Mouse (Mus musculus) neural tube, embryonic 14.5 days (tissue): ENCODE results near the gene Slc16a8. TPM values are rescaled to one million over a fixed set of nuclear protein-coding genes. Genes with fewer than 3 reads are reported as not detected.

ENCODE experiments used
- ATAC-seq: fragments of 200-750 bp; cut with Nextera tagmentation; 2 replicates; pipeline ENCODE4 v1.8.0; 2017; ENCODE audit warnings: low read depth, mild to moderate bottlenecking, moderate TSS enrichment, moderate library complexity
- H3K27ac ChIP-seq: fragments of 300-500 bp; sonication (generic); 2 replicates; pipeline ENCODE4 v1.5.1; 2014; ENCODE audit warnings: low read depth, mild to moderate bottlenecking, control low read depth, low read length, moderate library complexity, mixed read lengths
- H3K27me3 ChIP-seq: fragments of 300-500 bp; sonication (generic); 2 replicates; pipeline ENCODE4 v1.6.1; 2014; ENCODE audit warnings: low read length; ENCODE audit not compliant: control insufficient read depth, insufficient read depth
- H3K36me3 ChIP-seq: fragments of 300-500 bp; sonication (generic); 2 replicates; pipeline ENCODE4 v1.6.1; 2014; ENCODE audit warnings: low read length, mixed read lengths; ENCODE audit not compliant: control insufficient read depth, insufficient read depth
- H3K4me1 ChIP-seq: fragments of 300-500 bp; sonication (generic); 2 replicates; pipeline ENCODE4 v1.6.1; 2014; ENCODE audit warnings: low read length; ENCODE audit not compliant: control insufficient read depth, insufficient read depth
- H3K4me2 ChIP-seq: fragments of 300-500 bp; sonication (generic); 2 replicates; pipeline ENCODE4 v1.6.1; 2014; ENCODE audit warnings: mild to moderate bottlenecking, low read depth, low read length, control low read depth
- H3K4me3 ChIP-seq: fragments of 300-500 bp; sonication (generic); 2 replicates; pipeline ENCODE4 v1.5.1; 2014; ENCODE audit warnings: low read depth, low read length, control low read depth, mixed read lengths
- H3K9ac ChIP-seq: fragments of 300-500 bp; sonication (generic); replicated peaks from 2 replicates; pipeline ENCODE4 v1.6.1; 2014; ENCODE audit warnings: low read depth, mild to moderate bottlenecking, control low read depth, low read length, mixed read lengths
- H3K9me3 ChIP-seq: fragments of 300-500 bp; sonication (generic); 2 replicates; pipeline ENCODE4 v1.6.1; 2016; ENCODE audit warnings: low read length; ENCODE audit not compliant: control insufficient read depth
- WGBS: fragments of 180-500 bp; shearing (Covaris S2); extraction: QIAGEN DNeasy Blood & Tissue Kit; methylation state at CpG from one replicate; pipeline ENCODE4 v1.1.7; 2014; 5-methylcytosine and 5-hydroxymethylcytosine counted together
- polyA plus RNA-seq: library from polyadenylated mRNA; unstranded; fragments of >200 nt; fragmentation: Nextera tagmentation; extraction: Ambion mirVana; gene quantifications from 2 replicates; pipeline ENCODE4 v1.2.1, GENCODE M21; 2014

The Slc16a8 gene
- polyA plus RNA-seq, 1 experiment from 2014 or later: 0.21 TPM

DNA sequence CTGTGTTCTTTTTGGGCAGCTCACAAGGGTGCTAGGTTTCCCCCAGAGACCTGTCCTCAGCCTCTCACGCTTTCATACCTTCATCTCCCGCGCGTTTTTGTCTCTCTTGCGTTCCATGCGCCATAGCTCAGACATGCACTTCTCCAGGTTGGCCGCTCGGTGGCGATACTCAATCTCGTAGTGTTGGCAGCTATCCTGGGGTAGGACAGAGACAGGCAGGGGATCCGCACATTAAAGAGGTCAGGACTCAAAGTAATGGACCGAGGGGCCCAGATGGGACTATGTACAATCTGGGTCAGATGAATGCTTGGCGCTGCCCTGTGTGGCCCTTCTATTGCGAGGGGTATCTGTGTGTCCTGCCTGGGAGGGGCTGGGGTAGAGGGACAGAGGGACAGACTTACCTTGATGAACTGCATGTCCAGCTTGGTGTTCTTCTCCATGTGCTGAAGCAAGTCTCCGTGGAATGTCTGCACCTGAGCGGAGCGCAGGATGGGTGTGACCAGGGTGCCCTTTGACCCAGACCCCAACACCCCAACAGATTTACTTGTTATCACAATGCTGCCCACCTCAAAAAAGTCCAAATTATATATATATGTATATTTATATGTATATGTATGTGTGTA, 16.7 kb upstream of the Slc16a8 start:
- 0 out of 2 replicates have a peak overlapping the region, but pooled peaks have one; percentile 11 for H3K9ac ChIP-seq
- peak overlapping the region; percentile 31 for H3K4me3 ChIP-seq
- H3K27ac ChIP-seq: no peak overlapping the region
- peaks cover 13% of the 10 kb centered on the region; the same call in 1 of the 2 replicates for H3K4me1 ChIP-seq
- ATAC-seq: 0 out of 2 replicates have a peak, but pooled peaks have one; percentile 44
- no peaks in the 10 kb centered on the region for H3K27me3 ChIP-seq
- H3K4me2 ChIP-seq: peak overlapping the region; percentile 89
- no peaks in the 10 kb centered on the region for H3K36me3 ChIP-seq
- 14% methylated on average over 17 of the region's 17 CpGs for WGBS
- no peaks in the 10 kb centered on the region for H3K9me3 ChIP-seq

DNA sequence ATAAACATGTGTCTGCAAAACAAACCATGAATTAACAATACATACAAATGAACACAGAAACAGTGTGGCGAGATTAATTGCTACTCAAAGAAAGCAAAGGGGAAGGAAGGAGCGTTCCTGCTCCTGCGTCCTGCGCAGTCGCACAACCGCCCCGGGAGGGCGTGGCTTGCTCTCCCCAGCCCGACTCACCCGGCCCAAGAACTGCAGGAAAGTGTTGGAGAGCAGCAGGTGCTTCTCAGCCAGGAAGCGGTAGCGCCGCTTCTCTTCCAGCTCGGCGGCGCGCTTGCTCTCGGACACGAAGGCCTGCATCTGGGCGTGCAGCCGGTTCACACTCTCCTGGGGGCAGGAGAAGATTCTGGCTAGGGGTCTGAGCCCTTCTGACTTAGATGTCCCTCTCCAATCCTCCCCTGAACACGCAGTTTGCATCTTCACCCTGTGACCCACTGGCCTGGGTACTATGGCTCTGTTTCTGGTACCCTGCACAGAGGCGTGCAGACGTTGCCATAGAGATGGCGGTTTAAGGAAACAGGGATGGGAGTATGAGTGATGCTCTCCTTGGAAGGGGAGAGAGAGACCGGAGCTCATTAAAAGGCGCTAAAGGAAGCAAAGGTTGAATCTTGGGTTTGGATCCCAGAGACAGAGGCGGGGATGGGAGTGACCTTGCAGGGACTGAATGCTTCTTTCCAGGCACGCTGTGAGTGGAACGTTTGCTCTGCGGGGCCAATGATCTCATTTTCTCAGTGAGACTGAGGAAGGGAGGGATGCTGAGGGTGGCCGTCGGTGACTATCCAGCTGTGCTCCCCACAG, 16.0 kb upstream of the Slc16a8 start:
- H3K4me3 ChIP-seq: peak overlapping the region; percentile 31
- no peaks in the 10 kb centered on the region for H3K9me3 ChIP-seq
- no peaks in the 10 kb centered on the region for H3K27me3 ChIP-seq
- under 1% methylated on average over 33 of the region's 33 CpGs for WGBS
- ATAC-seq: peak; percentile 73
- H3K36me3 ChIP-seq: no peaks in the 10 kb centered on the region
- H3K27ac ChIP-seq: 0 out of 2 replicates have a peak overlapping the region, but pooled peaks have one; percentile 22
- H3K9ac ChIP-seq: peak overlapping the region; percentile 25
- peaks cover 13% of the 10 kb centered on the region; the same call in 1 of the 2 replicates for H3K4me1 ChIP-seq
- H3K4me2 ChIP-seq: peak overlapping the region; percentile 89

DNA sequence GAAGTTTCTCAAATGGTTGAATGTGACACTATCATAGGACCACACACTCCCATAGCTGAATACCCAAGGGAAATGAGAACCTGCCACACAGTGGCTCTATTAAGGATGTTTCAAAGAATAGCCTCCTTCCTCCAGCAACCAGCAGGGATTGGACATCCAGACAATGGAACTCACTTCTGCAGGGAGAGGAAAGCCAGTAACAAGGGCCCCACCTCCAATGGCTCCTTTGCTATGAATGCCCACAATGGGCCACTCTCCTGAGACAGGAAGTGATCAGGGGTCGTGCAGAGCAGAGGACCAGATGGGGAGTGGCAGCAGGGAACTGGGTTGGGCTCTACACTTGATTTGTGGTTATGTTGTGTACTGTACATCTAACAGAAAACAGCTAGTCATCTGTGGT, 14.0 kb upstream of the Slc16a8 start:
- no peak overlapping the region for H3K4me2 ChIP-seq
- H3K4me3 ChIP-seq: no peak overlapping the region
- WGBS: 35% methylated on average over 1 of the region's 1 CpGs
- H3K9me3 ChIP-seq: no peaks in the 10 kb centered on the region
- H3K4me1 ChIP-seq: peaks cover 13% of the 10 kb centered on the region; the same call in 1 of the 2 replicates
- ATAC-seq: no peak
- H3K27me3 ChIP-seq: no peaks in the 10 kb centered on the region
- H3K36me3 ChIP-seq: no peaks in the 10 kb centered on the region
- no peak overlapping the region for H3K9ac ChIP-seq
- no peak overlapping the region for H3K27ac ChIP-seq

DNA sequence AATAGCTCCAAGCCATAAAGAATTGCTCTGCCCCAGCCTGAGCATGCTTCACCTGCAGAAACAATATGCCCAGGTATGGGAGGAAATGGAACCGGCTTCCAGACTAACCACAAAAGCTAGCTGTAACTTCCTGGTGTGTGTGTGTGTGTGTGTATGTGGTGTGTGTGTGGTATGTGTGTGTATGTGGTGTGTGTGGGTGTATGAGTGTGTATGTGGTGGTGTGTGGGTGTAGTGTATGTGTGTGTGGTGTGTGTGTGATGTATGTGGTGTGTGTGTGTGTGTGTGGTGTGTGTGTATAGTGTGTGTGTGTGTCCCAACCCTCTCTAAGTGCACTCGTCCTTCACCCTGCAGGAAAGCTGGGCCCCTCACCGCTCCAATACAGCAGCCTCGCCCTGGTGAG, 10.8 kb upstream of the Slc16a8 start:
- Histone ChIP-seq H3K4me1 (peaks cover 13% of the 10 kb centered on the region), H3K4me2 (no peak overlapping the region), H3K9me3 (no peaks in the 10 kb centered on the region), H3K27me3 (peaks cover 26% of the 10 kb centered on the region), H3K9ac (no peak overlapping the region), H3K4me3 (no peak overlapping the region), H3K36me3 (no peaks in the 10 kb centered on the region), H3K27ac (no peak overlapping the region)
- WGBS: 63% methylated on average over 4 of the region's 4 CpGs
- no peak for ATAC-seq

DNA sequence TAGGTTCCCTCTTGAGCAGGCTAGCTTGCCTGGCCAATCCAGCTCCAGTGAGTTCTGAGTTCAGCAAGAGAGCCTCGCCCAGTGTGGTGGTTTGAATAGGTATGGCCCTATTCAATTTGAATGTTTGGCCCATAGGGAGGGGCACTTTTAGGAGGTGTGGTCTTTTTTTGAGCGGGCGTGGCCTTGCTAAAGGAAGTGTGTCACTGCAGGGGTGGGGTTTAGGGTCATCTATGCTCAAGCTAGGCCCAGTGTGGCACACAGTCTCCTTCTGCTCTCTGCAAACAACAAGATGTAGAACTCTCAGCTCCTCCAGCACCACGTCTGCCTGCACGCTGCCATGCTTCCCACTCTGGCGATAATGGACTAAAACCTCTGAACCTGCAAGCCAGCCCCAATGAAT, 9.2 kb upstream of the Slc16a8 start:
- ATAC-seq: no peak
- H3K27me3 ChIP-seq: peaks cover 32% of the 10 kb centered on the region
- H3K4me1 ChIP-seq: peaks cover 9% of the 10 kb centered on the region
- no peak overlapping the region for H3K27ac ChIP-seq
- WGBS: 91% methylated on average over 6 of the region's 6 CpGs
- no peaks in the 10 kb centered on the region for H3K9me3 ChIP-seq
- H3K4me3 ChIP-seq: no peak overlapping the region
- no peak overlapping the region for H3K9ac ChIP-seq
- H3K4me2 ChIP-seq: no peak overlapping the region
- no peaks in the 10 kb centered on the region for H3K36me3 ChIP-seq

DNA sequence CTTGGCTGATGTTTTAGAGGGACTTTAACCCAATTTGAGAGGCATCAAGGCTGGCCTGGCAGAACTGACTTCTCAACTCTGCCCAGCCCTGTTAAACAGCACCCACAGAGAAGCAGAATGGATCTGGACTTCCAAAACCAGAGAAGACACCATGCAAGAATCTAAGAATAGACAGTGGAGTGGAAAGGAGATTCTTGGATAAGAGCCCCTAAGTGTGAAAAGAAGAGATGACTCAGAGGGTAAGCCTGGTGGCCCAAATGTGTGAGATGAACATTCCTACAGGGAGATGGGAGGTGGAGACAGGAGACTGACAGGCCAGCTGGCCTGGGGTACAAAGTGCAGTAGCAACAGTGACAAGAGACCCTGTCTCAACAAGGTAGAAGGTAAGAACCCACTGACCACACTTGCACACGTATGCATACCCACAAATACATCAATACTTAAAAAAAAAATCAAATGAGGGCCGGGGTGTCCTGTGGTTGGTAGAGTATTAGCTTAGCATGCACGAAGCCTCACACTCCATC, 8.3 kb upstream of the Slc16a8 start:
- Histone ChIP-seq H3K4me2 (no peak overlapping the region), H3K4me1 (peaks cover 9% of the 10 kb centered on the region), H3K36me3 (no peaks in the 10 kb centered on the region), H3K27ac (no peak overlapping the region), H3K4me3 (no peak overlapping the region), H3K9ac (no peak overlapping the region), H3K9me3 (no peaks in the 10 kb centered on the region), H3K27me3 (peaks cover 32% of the 10 kb centered on the region)
- no peak for ATAC-seq
- 91% methylated on average over 3 of the region's 3 CpGs for WGBS

DNA sequence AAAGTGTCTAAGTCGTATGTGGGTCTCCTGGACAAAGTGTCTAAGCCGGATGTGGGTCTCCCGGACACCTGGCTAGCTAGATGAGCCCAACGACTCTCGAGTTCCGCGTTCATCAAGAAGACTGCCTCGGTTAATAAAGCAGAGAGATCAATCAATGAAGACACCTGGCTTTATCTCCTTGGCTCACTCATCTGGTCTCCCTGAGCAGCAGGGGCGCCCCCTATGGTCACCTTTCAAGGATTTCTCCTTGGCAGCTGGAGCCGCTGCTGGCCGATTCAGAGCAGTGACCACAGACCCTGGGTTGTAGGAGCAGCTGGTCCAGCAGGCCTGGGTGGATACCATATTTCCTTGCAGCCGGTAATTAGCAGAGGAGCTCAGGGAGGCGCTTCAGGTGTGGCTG, 7.8 kb upstream of the Slc16a8 start:
- Histone ChIP-seq H3K9me3 (no peaks in the 10 kb centered on the region), H3K36me3 (no peaks in the 10 kb centered on the region), H3K4me2 (peak overlapping the region; percentile 94), H3K4me1 (peaks cover 9% of the 10 kb centered on the region), H3K4me3 (peak overlapping the region; percentile 47), H3K27me3 (peaks cover 32% of the 10 kb centered on the region), H3K9ac (no peak overlapping the region), H3K27ac (no peak overlapping the region)
- ATAC-seq: no peak
- WGBS: 19% methylated on average over 13 of the region's 13 CpGs

DNA sequence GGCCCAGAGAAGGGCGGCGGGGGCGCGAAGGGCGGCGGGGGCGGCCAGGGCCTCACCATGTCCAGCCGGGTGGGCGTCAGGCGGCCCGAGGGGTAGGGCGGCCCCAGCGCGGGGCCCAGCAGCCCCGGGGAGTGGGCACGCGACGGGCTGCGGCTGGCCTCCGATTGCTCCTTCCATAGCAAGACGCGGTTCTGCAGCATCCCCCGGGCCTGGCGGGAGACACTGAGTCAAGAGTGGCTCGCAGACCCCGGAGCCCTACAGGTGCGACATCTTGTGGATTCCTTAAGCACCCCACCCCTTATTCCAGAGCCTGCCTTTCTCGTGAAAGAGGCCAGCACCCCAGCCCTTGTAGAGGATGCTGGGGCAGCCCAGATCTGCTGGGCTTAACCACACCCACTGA, 7.2 kb upstream of the Slc16a8 start:
- peak overlapping the region; percentile 47 for H3K4me3 ChIP-seq
- H3K4me2 ChIP-seq: peak overlapping the region; percentile 94
- WGBS: under 1% methylated on average over 22 of the region's 28 CpGs
- H3K27ac ChIP-seq: no peak overlapping the region
- no peaks in the 10 kb centered on the region for H3K36me3 ChIP-seq
- no peaks in the 10 kb centered on the region for H3K9me3 ChIP-seq
- H3K4me1 ChIP-seq: peaks cover 9% of the 10 kb centered on the region
- peak; percentile 44; the same call in 1 of the 2 replicates for ATAC-seq
- peaks cover 32% of the 10 kb centered on the region for H3K27me3 ChIP-seq
- peak overlapping the region; percentile 72 for H3K9ac ChIP-seq
